Mouse (Mus musculus): ENCODE measurements around the gene Mpp3. TPM values are rescaled to one million over a fixed set of nuclear protein-coding genes. Genes with fewer than 3 reads are reported as not detected.

Gene Mpp3
- polyA plus RNA-seq, 1 experiment from 2014 or later: 0.72 TPM

DNA sequence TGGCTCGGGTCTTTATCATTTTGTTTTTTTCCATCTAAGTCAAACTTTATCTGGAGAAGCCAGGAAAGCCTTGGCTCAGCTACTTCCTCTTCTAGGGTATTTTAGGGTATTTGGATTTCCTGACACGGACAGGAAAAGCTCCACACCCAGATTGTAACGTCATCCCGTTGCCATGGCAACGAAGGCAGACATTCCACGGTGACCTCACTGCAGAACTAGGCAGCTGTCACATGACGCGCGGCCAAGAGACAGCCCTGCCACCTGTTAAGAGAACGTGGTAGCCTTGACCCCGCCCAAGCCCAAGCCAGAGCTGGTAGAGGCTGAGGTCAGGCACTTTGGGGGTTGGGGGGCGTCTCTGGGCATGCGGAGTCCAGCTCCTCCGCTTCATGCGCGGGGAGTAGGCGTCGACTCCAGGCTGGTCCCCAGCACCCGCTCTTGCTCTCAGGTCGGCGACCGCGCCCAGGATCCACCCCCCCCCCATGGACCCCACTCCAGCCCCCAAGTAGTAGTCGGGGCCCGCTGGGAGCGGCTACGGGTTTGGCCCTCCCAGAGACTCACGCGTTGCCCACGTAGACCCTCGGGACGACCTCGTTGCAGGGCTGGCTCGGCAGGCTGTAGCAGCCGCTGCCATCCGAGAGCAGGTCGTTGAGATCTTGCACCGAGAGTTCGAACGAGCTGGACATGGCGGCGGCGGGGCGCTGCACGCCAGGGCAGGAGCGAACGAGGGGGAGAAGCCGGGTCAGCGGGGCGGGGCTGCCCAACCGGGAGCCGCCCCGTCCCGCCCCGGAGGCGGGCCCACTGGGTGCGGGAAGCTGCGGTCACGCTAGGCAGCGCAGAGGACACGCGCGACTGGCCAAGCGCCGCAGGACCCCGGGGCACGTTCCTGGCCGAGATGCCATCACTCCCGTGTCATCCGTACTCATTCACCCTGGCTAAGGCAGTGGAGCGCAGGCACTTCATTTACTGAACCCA lies 43.9 kb downstream of the Mpp3 start, which contains the start of gene Cfap97d1:
Cfap97d1 (plus strand) TSS at position 226 of the 972 bp plus-strand sequence.
- no peaks in the 10 kb centered on the region for H3K9me3 ChIP-seq (ENCODE audit: low read length)
- H3K4me1 ChIP-seq (ENCODE audit: insufficient read depth): peaks cover 14% of the 10 kb centered on the region
- peak; percentile 90 for DNase-seq
- ATAC-seq: peak; percentile 88
- H3K27me3 ChIP-seq (ENCODE audit: insufficient read depth, low read length): no peaks in the 10 kb centered on the region
- WGBS (ENCODE audit: insufficient replicate concordance): 2% methylated on average over 58 of the region's 71 CpGs
- H3K4me3 ChIP-seq (ENCODE audit: low read depth, low read length): peak within 1 kb of the TSS; percentile 48
- H3K27ac ChIP-seq (ENCODE audit: low read depth): peak within 1 kb of the TSS; percentile 88
- TF ChIP-seq CTCF (IDR thresholded peaks at IDR 0.05; ENCODE audit: low read depth) (no peak), EP300 (IDR thresholded peaks at IDR 0.05; ENCODE audit: low read depth) (peak; percentile 78)
- H3K9ac ChIP-seq (replicated peaks): peak within 1 kb of the TSS; percentile 64
- H3K36me3 ChIP-seq (replicated peaks; ENCODE audit: insufficient read depth, low read length): peaks cover 4% of the 10 kb centered on the region; the same call in 1 of the 2 replicates
- H3K4me2 ChIP-seq (ENCODE audit: low read depth, low read length): peak within 1 kb of the TSS; percentile 74

DNA sequence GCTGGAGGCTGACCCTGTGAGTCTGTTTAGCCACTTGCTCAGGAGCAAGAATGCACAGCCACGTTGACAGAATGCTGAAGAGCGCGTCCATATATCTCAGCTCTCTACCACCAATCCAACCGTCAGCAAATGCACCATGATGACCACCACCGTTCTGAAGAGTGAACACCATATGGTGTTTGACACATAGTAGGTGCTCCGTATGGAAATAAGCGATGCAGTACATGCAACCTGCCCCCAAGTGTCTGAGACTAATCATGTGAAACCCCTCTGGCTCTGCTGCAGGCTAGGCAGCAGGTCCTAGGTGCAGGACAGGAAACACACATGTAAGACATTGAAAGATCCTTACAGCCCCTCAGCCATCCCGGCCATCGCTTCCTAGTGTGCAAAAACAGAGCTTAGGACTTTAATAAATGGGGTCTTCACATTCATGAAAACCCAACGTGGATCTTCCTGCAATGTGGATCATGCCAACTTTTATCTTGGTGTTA lies 44.8 kb downstream of the Mpp3 start:
- H3K9me3 ChIP-seq (ENCODE audit: low read length): no peaks in the 10 kb centered on the region
- ATAC-seq: no peak
- TF ChIP-seq CTCF (IDR thresholded peaks at IDR 0.05; ENCODE audit: low read depth): no peak
- no peak overlapping the region for H3K9ac ChIP-seq (replicated peaks)
- no peaks in the 10 kb centered on the region for H3K27me3 ChIP-seq (ENCODE audit: insufficient read depth, low read length)
- peak overlapping the region; percentile 30; the same call in 1 of the 2 replicates for H3K27ac ChIP-seq (ENCODE audit: low read depth)
- H3K4me3 ChIP-seq (ENCODE audit: low read depth, low read length): no peak overlapping the region; the same call in 1 of the 2 replicates
- peaks cover 14% of the 10 kb centered on the region for H3K4me1 ChIP-seq (ENCODE audit: insufficient read depth)
- peak overlapping the region; percentile 74 for H3K4me2 ChIP-seq (ENCODE audit: low read depth, low read length)
- H3K36me3 ChIP-seq (replicated peaks; ENCODE audit: insufficient read depth, low read length): peaks cover 6% of the 10 kb centered on the region; the same call in 1 of the 2 replicates
- WGBS (ENCODE audit: insufficient replicate concordance): 49% methylated on average over 10 of the region's 10 CpGs
- DNase-seq: no peak

DNA sequence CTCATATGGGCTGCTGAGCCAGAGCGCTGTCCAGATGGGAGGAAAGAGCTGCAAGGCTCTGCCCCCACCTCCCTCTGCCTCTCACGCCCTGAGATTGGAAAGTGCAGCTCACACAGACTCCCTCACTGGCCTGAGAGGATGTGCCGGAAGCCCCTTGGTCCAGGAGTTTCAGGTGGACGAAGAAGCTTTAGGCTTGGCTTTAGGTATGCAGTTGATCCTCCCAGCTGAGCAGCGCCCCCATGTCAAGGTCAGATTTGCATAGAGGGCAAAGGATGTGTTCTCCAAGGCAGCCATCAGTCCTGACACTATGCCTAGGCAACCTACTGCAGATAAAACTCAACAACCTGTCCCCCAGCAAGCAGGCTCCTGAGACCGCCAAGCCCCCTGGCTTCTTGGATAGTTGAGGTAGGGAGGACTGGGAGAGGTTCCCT lies 45.3 kb downstream of the Mpp3 start:
- Histone ChIP-seq H3K9me3 (ENCODE audit: low read length) (no peaks in the 10 kb centered on the region), H3K27ac (ENCODE audit: low read depth) (peak overlapping the region; percentile 30), H3K4me2 (ENCODE audit: low read depth, low read length) (peak overlapping the region; percentile 74), H3K4me3 (ENCODE audit: low read depth, low read length) (no peak overlapping the region), H3K27me3 (ENCODE audit: insufficient read depth, low read length) (no peaks in the 10 kb centered on the region), H3K9ac (replicated peaks) (no peak overlapping the region), H3K4me1 (ENCODE audit: insufficient read depth) (peaks cover 14% of the 10 kb centered on the region), H3K36me3 (replicated peaks; ENCODE audit: insufficient read depth, low read length) (peaks cover 6% of the 10 kb centered on the region; the same call in 1 of the 2 replicates)
- DNase-seq: no peak
- ATAC-seq: no peak
- TF ChIP-seq EP300 (IDR thresholded peaks at IDR 0.05; ENCODE audit: low read depth): no peak
- TF ChIP-seq CTCF (IDR thresholded peaks at IDR 0.05; ENCODE audit: low read depth): no peak
- 66% methylated on average over 6 of the region's 6 CpGs for WGBS (ENCODE audit: insufficient replicate concordance)

DNA sequence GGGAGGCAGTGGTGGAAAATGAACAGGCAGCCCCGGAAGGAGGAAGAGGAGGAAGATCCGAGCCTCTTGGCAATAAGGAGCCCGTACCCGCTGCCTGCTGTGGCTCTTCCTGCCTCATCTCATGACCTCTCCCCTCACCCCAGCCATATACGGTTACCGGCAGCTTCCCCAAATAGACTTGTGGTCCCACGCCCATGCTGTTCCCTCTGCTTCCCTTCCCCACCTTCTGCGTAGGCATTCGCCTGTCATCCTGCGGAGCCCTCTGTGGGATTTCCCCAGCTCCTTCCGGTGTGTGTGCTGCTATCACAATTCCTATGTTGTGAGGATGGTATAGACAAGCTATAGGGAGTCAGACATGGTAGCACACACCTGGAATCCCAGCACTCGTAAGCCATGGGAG lies 46.4 kb downstream of the Mpp3 start:
- H3K4me2 ChIP-seq (ENCODE audit: low read depth, low read length): no peak overlapping the region; the same call in 1 of the 2 replicates
- no peak overlapping the region for H3K27ac ChIP-seq (ENCODE audit: low read depth)
- H3K36me3 ChIP-seq (replicated peaks; ENCODE audit: insufficient read depth, low read length): peaks cover 6% of the 10 kb centered on the region; the same call in 1 of the 2 replicates
- no peaks in the 10 kb centered on the region for H3K27me3 ChIP-seq (ENCODE audit: insufficient read depth, low read length)
- ATAC-seq (no peak), DNase-seq (peak; percentile 29)
- no peak for TF ChIP-seq CTCF (IDR thresholded peaks at IDR 0.05; ENCODE audit: low read depth)
- no peak for TF ChIP-seq EP300 (IDR thresholded peaks at IDR 0.05; ENCODE audit: low read depth)
- H3K4me1 ChIP-seq (ENCODE audit: insufficient read depth): peaks cover 14% of the 10 kb centered on the region
- H3K4me3 ChIP-seq (ENCODE audit: low read depth, low read length): no peak overlapping the region
- H3K9ac ChIP-seq (replicated peaks): no peak overlapping the region
- no peaks in the 10 kb centered on the region for H3K9me3 ChIP-seq (ENCODE audit: low read length)
- 37% methylated on average over 12 of the region's 12 CpGs for WGBS (ENCODE audit: insufficient replicate concordance)

DNA sequence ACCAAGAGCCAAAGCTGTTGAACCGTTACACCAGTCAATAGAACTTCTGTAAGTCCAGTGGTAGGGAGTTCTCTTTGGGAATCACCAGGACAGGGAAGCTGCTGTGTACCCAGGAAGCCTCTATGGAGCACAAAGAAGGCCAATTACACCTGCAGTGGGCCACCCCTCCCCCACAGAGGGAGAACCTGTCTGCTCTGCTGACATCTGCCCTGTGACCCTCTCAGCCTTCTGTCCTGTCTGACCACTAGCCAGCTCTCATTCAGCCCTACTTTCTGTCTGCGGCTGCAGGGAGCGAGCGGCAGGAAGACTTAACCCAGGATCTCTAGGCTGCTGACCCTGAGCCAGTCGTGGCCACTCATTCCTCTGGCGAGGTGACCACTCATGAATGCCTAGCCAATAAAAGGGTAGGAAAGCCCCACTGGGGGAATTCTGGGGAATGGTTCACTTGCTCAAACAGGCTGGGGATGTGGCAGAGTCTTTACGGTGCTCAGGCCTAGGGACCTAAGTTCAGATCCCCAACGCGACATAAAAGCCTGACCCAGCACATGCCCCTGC lies 47.6 kb downstream of the Mpp3 start:
- no peak overlapping the region for H3K27ac ChIP-seq (ENCODE audit: low read depth)
- WGBS (ENCODE audit: insufficient replicate concordance): 77% methylated on average over 9 of the region's 9 CpGs
- TF ChIP-seq CTCF (IDR thresholded peaks at IDR 0.05; ENCODE audit: low read depth) (no peak), EP300 (IDR thresholded peaks at IDR 0.05; ENCODE audit: low read depth) (no peak)
- no peak overlapping the region for H3K4me3 ChIP-seq (ENCODE audit: low read depth, low read length)
- ATAC-seq: no peak
- H3K9ac ChIP-seq (replicated peaks): no peak overlapping the region
- H3K9me3 ChIP-seq (ENCODE audit: low read length): no peaks in the 10 kb centered on the region
- peaks cover 6% of the 10 kb centered on the region; the same call in 1 of the 2 replicates for H3K36me3 ChIP-seq (replicated peaks; ENCODE audit: insufficient read depth, low read length)
- no peak for DNase-seq
- H3K4me2 ChIP-seq (ENCODE audit: low read depth, low read length): no peak overlapping the region
- no peaks in the 10 kb centered on the region for H3K27me3 ChIP-seq (ENCODE audit: insufficient read depth, low read length)
- peaks cover 10% of the 10 kb centered on the region for H3K4me1 ChIP-seq (ENCODE audit: insufficient read depth)

DNA sequence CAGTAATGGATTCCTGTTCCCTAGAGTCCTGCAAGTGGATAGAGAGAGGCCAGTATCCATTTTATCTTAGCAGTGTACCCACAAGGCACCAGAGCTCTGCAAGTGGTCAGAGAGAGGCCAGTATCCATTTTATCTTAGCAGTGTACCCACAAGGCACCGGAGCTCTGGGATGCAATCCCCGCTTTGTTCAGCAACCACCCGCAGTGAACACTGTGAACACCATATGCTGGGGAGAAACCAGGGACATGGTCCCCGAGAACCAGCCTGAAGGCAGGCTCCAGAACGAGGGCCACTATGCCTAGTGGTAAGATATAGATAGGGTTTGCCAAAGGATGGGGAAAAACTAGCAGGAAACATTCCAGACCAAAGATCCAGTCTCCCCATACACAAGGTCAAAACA lies 49.1 kb downstream of the Mpp3 start:
- Histone ChIP-seq H3K27me3 (ENCODE audit: insufficient read depth, low read length) (no peaks in the 10 kb centered on the region), H3K4me2 (ENCODE audit: low read depth, low read length) (no peak overlapping the region), H3K4me3 (ENCODE audit: low read depth, low read length) (no peak overlapping the region), H3K9ac (replicated peaks) (no peak overlapping the region), H3K9me3 (ENCODE audit: low read length) (no peaks in the 10 kb centered on the region), H3K27ac (ENCODE audit: low read depth) (no peak overlapping the region), H3K4me1 (ENCODE audit: insufficient read depth) (peaks cover 5% of the 10 kb centered on the region; the same call in 1 of the 2 replicates), H3K36me3 (replicated peaks; ENCODE audit: insufficient read depth, low read length) (peaks cover 11% of the 10 kb centered on the region; the same call in 1 of the 2 replicates)
- ATAC-seq: no peak
- TF ChIP-seq EP300 (IDR thresholded peaks at IDR 0.05; ENCODE audit: low read depth) (no peak), CTCF (IDR thresholded peaks at IDR 0.05; ENCODE audit: low read depth) (no peak)
- WGBS (ENCODE audit: insufficient replicate concordance): 78% methylated on average over 5 of the region's 5 CpGs
- no peak for DNase-seq
